Mouse (Mus musculus) lung, embryonic 16.5 days (tissue): ENCODE results near the gene 2610318N02Rik. TPM values are rescaled to one million over a fixed set of nuclear protein-coding genes. Genes with fewer than 3 reads are reported as not detected.
A peak's percentile ranks its signal among the peaks of the same experiment; 100 is the strongest.
"Not testable (repeated sequence)": the region's sequence is repeated elsewhere in the genome, so short reads cannot be mapped to it uniquely, and the experiment has no call there.

Experiments used
- ATAC-seq: fragments of 200-750 bp; cut with Nextera tagmentation; 2 replicates; pipeline ENCODE4 v1.8.0; 2017; ENCODE audit warnings: low read depth, mild to moderate bottlenecking, moderate library complexity
- H3K27ac ChIP-seq: fragments of 300-500 bp; sonication (generic); 2 replicates; pipeline ENCODE4 v1.5.1; 2014; ENCODE audit warnings: mild to moderate bottlenecking, control low read depth, low read length
- H3K27me3 ChIP-seq: fragments of 300-500 bp; sonication (generic); 2 replicates; pipeline ENCODE4 v1.6.1; 2014; ENCODE audit warnings: low read depth, low read length, mixed read lengths; ENCODE audit not compliant: control insufficient read depth, insufficient read depth
- H3K36me3 ChIP-seq: fragments of 300-500 bp; sonication (generic); 2 replicates; pipeline ENCODE4 v1.6.1; 2014; ENCODE audit warnings: low read length; ENCODE audit not compliant: control insufficient read depth, insufficient read depth
- H3K4me1 ChIP-seq: fragments of 300-500 bp; sonication (generic); replicated peaks from 2 replicates; pipeline ENCODE4 v1.6.1; 2014; ENCODE audit warnings: low read length, mixed read lengths; ENCODE audit not compliant: control insufficient read depth, insufficient read depth
- H3K4me2 ChIP-seq: fragments of 300-500 bp; sonication (generic); 2 replicates; pipeline ENCODE4 v1.6.1; 2014; ENCODE audit warnings: low read depth, low read length, control low read depth
- H3K4me3 ChIP-seq: fragments of 300-500 bp; sonication (generic); 2 replicates; pipeline ENCODE4 v1.5.1; 2014; ENCODE audit warnings: mild to moderate bottlenecking, low read length, control low read depth
- H3K9ac ChIP-seq: fragments of 300-500 bp; sonication (generic); 2 replicates; pipeline ENCODE4 v1.6.1; 2014; ENCODE audit warnings: low read length, control low read depth
- H3K9me3 ChIP-seq: fragments of 300-500 bp; sonication (generic); 2 replicates; pipeline ENCODE4 v1.6.1; 2016; ENCODE audit warnings: low read length; ENCODE audit not compliant: control insufficient read depth
- WGBS: fragments of 180-500 bp; shearing (Covaris S2); extraction: QIAGEN DNeasy Blood & Tissue Kit; methylation state at CpG from one replicate; pipeline ENCODE4 v1.1.7; 2014; 5-methylcytosine and 5-hydroxymethylcytosine counted together
- polyA plus RNA-seq: library from polyadenylated mRNA; unstranded; fragments of >200 nt; fragmentation: Nextera tagmentation; extraction: Ambion mirVana; gene quantifications from 2 replicates; pipeline ENCODE4 v1.2.1, GENCODE M21; 2015

The 2610318N02Rik gene
- polyA plus RNA-seq: 23.8 and 28.7 TPM in 2 replicates

- peaks cover 20% of the 10 kb centered on the region for H3K4me1 ChIP-seq
- peaks cover 6% of the 10 kb centered on the region; the same call in 1 of the 2 replicates for H3K36me3 ChIP-seq
- WGBS: under 1% methylated on average over 25 of the region's 25 CpGs
- H3K4me3 ChIP-seq: peak within 1 kb of the TSS; percentile 62
- no peaks in the 10 kb centered on the region for H3K9me3 ChIP-seq
- ATAC-seq: peak; percentile 94
- peak within 1 kb of the TSS; percentile 85 for H3K4me2 ChIP-seq
- peak within 1 kb of the TSS; percentile 69 for H3K27ac ChIP-seq
- peak within 1 kb of the TSS; percentile 71 for H3K9ac ChIP-seq
- H3K27me3 ChIP-seq: no peaks in the 10 kb centered on the region
Observed at GRCm38 (mm10) chr16:17124871-17125520, at the start of gene 2610318N02Rik. 2610318N02Rik (minus strand) TSS chr16:17125167.

- H3K9ac ChIP-seq: no peak overlapping the region
- H3K4me2 ChIP-seq: no peak overlapping the region
- peak overlapping the region; percentile 41; the same call in 1 of the 2 replicates for H3K27ac ChIP-seq
- peaks cover 26% of the 10 kb centered on the region for H3K36me3 ChIP-seq
- 57% methylated on average over 5 of the region's 5 CpGs for WGBS
- H3K27me3 ChIP-seq: no peaks in the 10 kb centered on the region
- peak; percentile 76; the same call in 1 of the 2 replicates for ATAC-seq
- H3K4me1 ChIP-seq: 0 out of 2 replicates have a peak, but pooled peaks cover 3% of the 10 kb centered on the region
- no peaks in the 10 kb centered on the region for H3K9me3 ChIP-seq
- H3K4me3 ChIP-seq: no peak overlapping the region
Observed at GRCm38 (mm10) chr16:17168049-17168448, 43.1 kb upstream of the 2610318N02Rik start.

GRCm38 (mm10) chr16:17167179-17167578 lies 42.2 kb upstream of the 2610318N02Rik start:
- H3K4me2 ChIP-seq: no peak overlapping the region
- H3K27ac ChIP-seq: 0 out of 2 replicates have a peak overlapping the region, but pooled peaks have one; percentile 27
- peaks cover 18% of the 10 kb centered on the region for H3K36me3 ChIP-seq
- H3K27me3 ChIP-seq: no peaks in the 10 kb centered on the region
- ATAC-seq: no peak
- no peaks in the 10 kb centered on the region for H3K9me3 ChIP-seq
- 0 out of 2 replicates have a peak, but pooled peaks cover 3% of the 10 kb centered on the region for H3K4me1 ChIP-seq
- no peak overlapping the region for H3K4me3 ChIP-seq
- H3K9ac ChIP-seq: no peak overlapping the region

GRCm38 (mm10) chr16:17165478-17165877 lies 40.5 kb upstream of the 2610318N02Rik start:
- 58% methylated on average over 1 of the region's 1 CpGs for WGBS
- peaks cover 16% of the 10 kb centered on the region for H3K36me3 ChIP-seq
- H3K4me1 ChIP-seq, H3K4me3 ChIP-seq, H3K27me3 ChIP-seq, H3K9me3 ChIP-seq, H3K4me2 ChIP-seq, ATAC-seq, H3K9ac ChIP-seq, H3K27ac ChIP-seq: not testable (repeated sequence)

GRCm38 (mm10) chr16:17154346-17154745 lies 29.4 kb upstream of the 2610318N02Rik start:
- Histone ChIP-seq H3K36me3 (peaks cover 11% of the 10 kb centered on the region), H3K4me1 (no peaks in the 10 kb centered on the region), H3K4me2 (no peak overlapping the region), H3K4me3 (no peak overlapping the region), H3K27me3 (no peaks in the 10 kb centered on the region), H3K27ac (no peak overlapping the region), H3K9ac (no peak overlapping the region), H3K9me3 (no peaks in the 10 kb centered on the region)
- 93% methylated on average over 2 of the region's 2 CpGs for WGBS
- no peak for ATAC-seq

GRCm38 (mm10) chr16:17151874-17152273 lies 26.9 kb upstream of the 2610318N02Rik start:
- no peaks in the 10 kb centered on the region for H3K9me3 ChIP-seq
- no peaks in the 10 kb centered on the region for H3K27me3 ChIP-seq
- WGBS: 89% methylated on average over 4 of the region's 4 CpGs
- H3K27ac ChIP-seq: no peak overlapping the region
- H3K4me3 ChIP-seq: no peak overlapping the region
- peaks cover 13% of the 10 kb centered on the region for H3K4me1 ChIP-seq
- no peak overlapping the region for H3K9ac ChIP-seq
- no peak overlapping the region for H3K4me2 ChIP-seq
- ATAC-seq: no peak
- peaks cover 3% of the 10 kb centered on the region; the same call in 1 of the 2 replicates for H3K36me3 ChIP-seq

- 77% methylated on average over 7 of the region's 7 CpGs for WGBS
- Histone ChIP-seq H3K4me3 (no peak overlapping the region), H3K4me2 (no peak overlapping the region), H3K36me3 (peaks cover 3% of the 10 kb centered on the region; the same call in 1 of the 2 replicates), H3K27ac (no peak overlapping the region), H3K9me3 (no peaks in the 10 kb centered on the region), H3K9ac (no peak overlapping the region), H3K27me3 (no peaks in the 10 kb centered on the region), H3K4me1 (peaks cover 13% of the 10 kb centered on the region)
- ATAC-seq: no peak
Observed at GRCm38 (mm10) chr16:17150520-17151258, 25.7 kb upstream of the 2610318N02Rik start.

GRCm38 (mm10) chr16:17148084-17148483 lies 23.1 kb upstream of the 2610318N02Rik start:
- peak; percentile 48; the same call in 1 of the 2 replicates for ATAC-seq
- WGBS: 12% methylated on average over 16 of the region's 16 CpGs

GRCm38 (mm10) chr16:17147391-17147929 lies 22.5 kb upstream of the 2610318N02Rik start:
- Histone ChIP-seq H3K9ac (peak overlapping the region; percentile 67), H3K4me1 (peaks cover 13% of the 10 kb centered on the region), H3K4me2 (peak overlapping the region; percentile 99), H3K27ac (no peak overlapping the region), H3K9me3 (no peaks in the 10 kb centered on the region), H3K27me3 (no peaks in the 10 kb centered on the region), H3K4me3 (peak overlapping the region; percentile 66), H3K36me3 (peaks cover 1% of the 10 kb centered on the region; the same call in 1 of the 2 replicates)
- ATAC-seq: peak; percentile 20
- WGBS: under 1% methylated on average over 41 of the region's 41 CpGs

More at GRCm38 (mm10) chr16:17148084-17148483, 23.1 kb upstream of the 2610318N02Rik start:
- peak overlapping the region; percentile 66 for H3K4me3 ChIP-seq
- H3K4me2 ChIP-seq: peak overlapping the region; percentile 99
- H3K4me1 ChIP-seq: peaks cover 13% of the 10 kb centered on the region
- peaks cover 3% of the 10 kb centered on the region; the same call in 1 of the 2 replicates for H3K36me3 ChIP-seq
- no peaks in the 10 kb centered on the region for H3K9me3 ChIP-seq
- no peak overlapping the region for H3K27ac ChIP-seq
- peak overlapping the region; percentile 4; the same call in 1 of the 2 replicates for H3K9ac ChIP-seq
- no peaks in the 10 kb centered on the region for H3K27me3 ChIP-seq
